Mouse (Mus musculus) ES-E14 (cell line): ENCODE measurements around the gene Zfp747. TPM values are rescaled to one million over a fixed set of nuclear protein-coding genes. Genes with fewer than 3 reads are reported as not detected.

ENCODE experiments used
- DNase-seq: peaks from one replicate; pipeline ENCODE4 v3.0.0-alpha.2; 2013; ENCODE audit warnings: low read depth, low spot score
- H3K27ac ChIP-seq: 2 replicates; pipeline ENCODE4 v1.5.1; 2012; ENCODE audit warnings: low read depth, mild to moderate bottlenecking, low read length, moderate library complexity, mixed read lengths; ENCODE audit not compliant: poor library complexity, insufficient read depth, severe bottlenecking
- H3K36me3 ChIP-seq: 2 replicates; pipeline ENCODE4 v1.6.1; 2012; ENCODE audit warnings: mild to moderate bottlenecking, low read length, moderate library complexity, mixed read lengths; ENCODE audit not compliant: control insufficient read depth, poor library complexity, insufficient read depth, severe bottlenecking
- H3K4me1 ChIP-seq, 2 experiments: fragments of 150-350 bp in 1 of 2; sonication (generic) in 1 of 2; 2 replicates each; pipeline ENCODE4 v1.6.1; 2012; ENCODE audit warnings: low read length in 2 of 2, mild to moderate bottlenecking in 1 of 2, mixed read lengths in 1 of 2; ENCODE audit not compliant: control insufficient read depth in 2 of 2, insufficient read depth in 2 of 2, poor library complexity in 1 of 2
- H3K4me3 ChIP-seq, 2 experiments: fragments of 150-350 bp in 1 of 2; sonication (generic) in 1 of 2; 2 replicates each; pipeline ENCODE4 v1.5.1; 2012; ENCODE audit warnings: low read length in 2 of 2, low read depth in 1 of 2, mild to moderate bottlenecking in 1 of 2, mixed read lengths in 1 of 2; ENCODE audit not compliant: insufficient read depth in 1 of 2, poor library complexity in 1 of 2, severe bottlenecking in 1 of 2
- H3K9ac ChIP-seq: 2 replicates; pipeline ENCODE4 v1.6.1; 2012; ENCODE audit warnings: low read depth, mild to moderate bottlenecking, low read length, mixed read lengths; ENCODE audit not compliant: poor library complexity, insufficient read depth, severe bottlenecking
- H3K9me3 ChIP-seq: fragments of 150-350 bp; sonication (generic); 2 replicates; pipeline ENCODE4 v1.6.1; 2012; ENCODE audit warnings: low read depth, mild to moderate bottlenecking, low read length; ENCODE audit not compliant: control insufficient read depth, insufficient read depth
- CHD2 ChIP-seq: IDR thresholded peaks from 2 replicates; pipeline ENCODE4 v1.6.1; 2014; ENCODE audit warnings: mild to moderate bottlenecking, low read depth, low read length, inconsistent platforms
- HCFC1 ChIP-seq: IDR thresholded peaks from 2 replicates; pipeline ENCODE4 v1.6.1; 2012; ENCODE audit warnings: low read length, inconsistent platforms, borderline replicate concordance; ENCODE audit not compliant: insufficient read depth
- MAFK ChIP-seq: IDR thresholded peaks from 2 replicates; pipeline ENCODE4 v1.6.1; 2014; ENCODE audit warnings: mild to moderate bottlenecking, low read depth, low read length, inconsistent platforms; ENCODE audit not compliant: insufficient read depth
- ZC3H11A ChIP-seq: IDR thresholded peaks from 2 replicates; pipeline ENCODE4 v1.6.1; 2012; ENCODE audit warnings: low read depth, mild to moderate bottlenecking, inconsistent platforms, low read length, borderline replicate concordance
- ZNF384 ChIP-seq: IDR thresholded peaks from 2 replicates; pipeline ENCODE4 v1.6.1; 2012; ENCODE audit warnings: low read depth, low read length, inconsistent platforms
- in situ Hi-C, 2 experiments: fragments of 600-800 bp; cut with MboI; formaldehyde crosslinking; loops; one replicate each; pipeline ENCODE4 v1.15.1; 2025; ENCODE audit warnings: low sequenced_read_pairs in 2 of 2, inconsistent platforms in 1 of 2; ENCODE audit not compliant: unreplicated experiment in 2 of 2
- total RNA-seq: library from RNA; depleted of rRNA; stranded (reverse); fragments of 300-350 nt; gene quantifications from 2 replicates; pipeline ENCODE4 v1.2.3, GENCODE M21; 2012

The Zfp747 gene
- total RNA-seq, 1 experiment: 8.7 TPM

- H3K27ac ChIP-seq: no peak overlapping the region
- no peak overlapping the region for H3K9ac ChIP-seq
- no peak overlapping the region for H3K4me3 ChIP-seq
- TF ChIP-seq ZC3H11A: no peak
- TF ChIP-seq HCFC1: no peak
- TF ChIP-seq CHD2: no peak
- no peak for TF ChIP-seq MAFK
- no peak for TF ChIP-seq ZNF384
- DNase-seq: no peak
- H3K4me1 ChIP-seq: peaks cover 0 to 5% of the 10 kb centered on the region in 2 experiments; a peak in 2 of 4 replicates
- no peaks in the 10 kb centered on the region for H3K36me3 ChIP-seq
- in situ Hi-C loops: no loop called here
- no peaks in the 10 kb centered on the region for H3K9me3 ChIP-seq
These were observed 34.5 kb downstream of the Zfp747 start for GRCm38 (mm10) chr7:127341356-127341755.

- no peak overlapping the region for H3K27ac ChIP-seq
- no peaks in the 10 kb centered on the region for H3K36me3 ChIP-seq
- no peak overlapping the region for H3K4me3 ChIP-seq
- no peak overlapping the region for H3K9ac ChIP-seq
- no peaks in the 10 kb centered on the region for H3K9me3 ChIP-seq
- TF ChIP-seq ZC3H11A (no peak), ZNF384 (no peak), HCFC1 (no peak), MAFK (no peak), CHD2 (no peak)
- DNase-seq: no peak
- in situ Hi-C loops: no loop called here
- H3K4me1 ChIP-seq: no peaks in the 10 kb centered on the region
These were observed 38.2 kb downstream of the Zfp747 start for GRCm38 (mm10) chr7:127337636-127338035.

DNA sequence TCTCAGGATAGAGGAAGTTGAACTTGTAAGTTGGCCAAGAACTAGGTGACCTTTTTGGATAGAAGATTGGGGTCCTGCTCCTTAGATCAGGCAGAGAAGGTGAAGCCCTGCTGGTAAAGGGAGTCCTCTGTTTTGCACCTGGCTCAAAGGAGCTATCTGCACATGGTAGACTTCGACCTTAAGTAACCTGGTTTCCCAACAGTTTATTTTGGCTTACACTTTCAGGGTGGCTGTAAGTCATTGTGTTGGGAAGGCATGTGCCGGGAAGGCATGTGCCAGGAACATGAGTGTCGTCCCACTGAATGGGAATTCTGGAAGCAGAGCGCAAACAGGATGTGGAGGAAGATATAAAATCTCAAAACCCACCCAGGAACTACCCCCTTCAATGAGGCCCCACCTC lies 40.2 kb downstream of the Zfp747 start:
- Histone ChIP-seq H3K9me3 (no peaks in the 10 kb centered on the region), H3K27ac (no peak overlapping the region), H3K4me1 (no peaks in the 10 kb centered on the region), H3K36me3 (no peaks in the 10 kb centered on the region), H3K4me3 (no peak overlapping the region), H3K9ac (no peak overlapping the region)
- DNase-seq: no peak
- TF ChIP-seq MAFK: no peak
- no peak for TF ChIP-seq CHD2
- no peak for TF ChIP-seq ZC3H11A
- no peak for TF ChIP-seq ZNF384
- no peak for TF ChIP-seq HCFC1
- in situ Hi-C loops: no loop called here

GRCm38 (mm10) chr7:127333240-127333639 lies 42.6 kb downstream of the Zfp747 start:
- TF ChIP-seq ZC3H11A: no peak
- TF ChIP-seq HCFC1: no peak
- TF ChIP-seq CHD2: no peak
- TF ChIP-seq ZNF384: no peak
- no peak for TF ChIP-seq MAFK
- Histone ChIP-seq H3K9ac (no peak overlapping the region), H3K4me1 (no peaks in the 10 kb centered on the region), H3K36me3 (no peaks in the 10 kb centered on the region; the same call in 1 of the 2 replicates), H3K9me3 (no peaks in the 10 kb centered on the region), H3K4me3 (no peak overlapping the region), H3K27ac (no peak overlapping the region)
- DNase-seq: no peak
- in situ Hi-C loops: no loop called here

- H3K27ac ChIP-seq: no peak overlapping the region
- H3K9ac ChIP-seq: no peak overlapping the region
- no peaks in the 10 kb centered on the region; the same call in 1 of the 2 replicates for H3K36me3 ChIP-seq
- H3K4me3 ChIP-seq: no peak overlapping the region
- in situ Hi-C loops: no loop called here
- no peak for DNase-seq
- TF ChIP-seq ZNF384 (no peak), MAFK (no peak), CHD2 (no peak), ZC3H11A (no peak), HCFC1 (no peak)
- no peaks in the 10 kb centered on the region for H3K9me3 ChIP-seq
- H3K4me1 ChIP-seq: no peaks in the 10 kb centered on the region
These were observed 49.2 kb downstream of the Zfp747 start for GRCm38 (mm10) chr7:127326685-127327084.
